Mouse (Mus musculus): Measurements from ENCODE around the gene Arhgap27.

DNA sequence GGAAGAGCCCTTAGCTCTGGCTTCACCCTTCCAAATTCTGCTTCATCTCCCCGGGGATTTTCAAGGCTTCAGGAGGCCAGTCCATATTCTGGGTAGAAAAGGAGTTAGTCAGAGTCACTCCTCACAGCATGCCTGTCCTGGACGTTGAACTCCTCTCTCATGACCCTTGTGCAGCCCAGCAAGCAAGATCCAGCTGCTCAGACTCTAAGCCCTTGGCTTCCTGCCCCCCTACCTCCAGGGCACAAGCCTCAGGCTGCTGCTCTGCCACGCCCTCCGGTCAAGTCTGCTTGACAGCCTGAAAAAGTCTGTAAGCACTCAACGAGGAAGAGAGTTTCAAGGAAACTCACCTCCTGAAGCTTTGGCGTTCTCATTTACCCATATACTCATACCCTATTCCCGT lies 43.1 kb upstream of the Arhgap27 start:
- no peak for TF ChIP-seq POLR2A (IDR thresholded peaks at IDR 0.05; ENCODE audit: low read depth, low read length)
- no peak for TF ChIP-seq CTCF (IDR thresholded peaks at IDR 0.05; ENCODE audit: extremely low read depth, insufficient read length, insufficient replicate concordance, low read depth, low read length)

Measured in small intestine, adult 2 months (tissue).